ENCODE assay signal across 29 mouse cellular contexts in genomic region chr10:95760121-95760870, GRCm38 (mm10).
DNase-seq lines count a peak whose midpoint lies in the region; ATAC-seq and TF ChIP-seq lines count a peak whose summit lies in the region.
"Had no signal": no experiment of that assay in that cellular context is flagged by ENCODE, and none has a peak within 500 bp of the region (broad histone marks: within the 10 kb centered on the region; RNA-seq: fewer than 3 reads in every experiment).

No protein-coding gene starts in this region.

- no peak for TF ChIP-seq POLR2A in liver, adult 2 months (IDR thresholded peaks at IDR 0.05; ENCODE audit: extremely low read depth, insufficient read depth, low read length)

- H3K4me2 ChIP-seq in liver, embryonic 11.5 days = no peak overlapping the region
- no peak overlapping the region for H3K4me2 ChIP-seq in midbrain, embryonic 13.5 days (replicated peaks)
- no peak overlapping the region for H3K4me2 ChIP-seq in kidney, embryonic 14.5 days (replicated peaks; ENCODE audit: low read depth, low read length)
- H3K4me2 ChIP-seq: embryonic facial prominence, embryonic 13.5 days; heart, embryonic 15.5 days; hindbrain, embryonic 12.5 days; limb, embryonic 13.5 days; lung, embryonic 14.5 days; midbrain, embryonic 15.5 days; neural tube, embryonic 15.5 days had no signal

- H3K9me3 ChIP-seq in liver, embryonic 11.5 days (ENCODE audit: control insufficient read depth, low read length) = no peaks in the 10 kb centered on the region
- no peaks in the 10 kb centered on the region for H3K9me3 ChIP-seq in midbrain, embryonic 13.5 days
- no peaks in the 10 kb centered on the region for H3K9me3 ChIP-seq in kidney, embryonic 14.5 days (ENCODE audit: control insufficient read depth, low read length)
- H3K9me3 ChIP-seq: embryonic facial prominence, embryonic 13.5 days; heart, embryonic 10.5 days; heart, embryonic 15.5 days; hindbrain, embryonic 12.5 days; limb, embryonic 13.5 days; midbrain, embryonic 15.5 days; neural tube, embryonic 15.5 days had no signal

- no peaks in the 10 kb centered on the region for H3K27me3 ChIP-seq in liver, adult 2 months (ENCODE audit: control insufficient read depth, insufficient read depth, low read length)
- no peaks in the 10 kb centered on the region for H3K27me3 ChIP-seq in liver, embryonic 11.5 days (replicated peaks; ENCODE audit: control insufficient read depth, insufficient read depth, low read length)
- no peaks in the 10 kb centered on the region for H3K27me3 ChIP-seq in midbrain, embryonic 13.5 days
- no peaks in the 10 kb centered on the region for H3K27me3 ChIP-seq in kidney, embryonic 14.5 days (ENCODE audit: control insufficient read depth, insufficient read depth, low read length)
- H3K27me3 ChIP-seq: CH12.LX; embryonic facial prominence, embryonic 13.5 days; heart, embryonic 15.5 days; hindbrain, embryonic 12.5 days; limb, embryonic 13.5 days; midbrain, embryonic 15.5 days; neural tube, embryonic 15.5 days had no signal

- peak; percentile 25 to 34 for DNase-seq in adrenal gland, adult (ENCODE audit: inconsistent age in 2 of 2, low spot score in 1 of 2)
- DNase-seq in adrenal gland, postnatal 36 days = no peak
- DNase-seq in liver, adult 2 months (ENCODE audit: extremely low read depth, low read depth, low spot score) = peak; percentile 96
- DNase-seq in liver, embryonic 11.5 days (ENCODE audit: low spot score) = no peak
- peak; percentile 12 for DNase-seq in gastrocnemius, postnatal 14 days
- DNase-seq in skeletal muscle tissue, adult 2 months (ENCODE audit: low read depth, low spot score) = peak; percentile 72
- DNase-seq: cerebellum, adult 9-10 months; heart, postnatal 36 days; kidney, adult 2 months; kidney, postnatal 4 days; lung, embryonic 14.5 days; lung, postnatal 14 days; right cerebral cortex, postnatal 4 days; thymus, postnatal 14 days had no signal

- H3K4me3 ChIP-seq in liver, adult 2 months (ENCODE audit: insufficient read depth, low read depth, low read length) = no peak overlapping the region
- no peak overlapping the region for H3K4me3 ChIP-seq in liver, embryonic 11.5 days (ENCODE audit: low read depth, low read length)
- no peak overlapping the region for H3K4me3 ChIP-seq in midbrain, embryonic 13.5 days (replicated peaks)
- no peak overlapping the region for H3K4me3 ChIP-seq in kidney, embryonic 14.5 days (ENCODE audit: low read length)
- H3K4me3 ChIP-seq: embryonic facial prominence, embryonic 13.5 days; erythroblast, embryonic 14.5 days; heart, embryonic 10.5 days; heart, embryonic 15.5 days; hindbrain, embryonic 12.5 days; limb, embryonic 13.5 days; midbrain, embryonic 15.5 days; neural tube, embryonic 15.5 days had no signal

- WGBS in liver, adult 2 months = 22% methylated on average over 9 of the region's 9 CpGs
- WGBS in liver, embryonic 11.5 days = 65% methylated on average over 9 of the region's 9 CpGs
- 94% methylated on average over 9 of the region's 9 CpGs for WGBS in midbrain, embryonic 13.5 days
- WGBS in kidney, embryonic 14.5 days = 71% methylated on average over 9 of the region's 9 CpGs

- intact Hi-C loops in gastrocnemius, postnatal 14 days (cut with DNase I; ENCODE audit: low total_unique reads) = no loop called here

- no peaks in the 10 kb centered on the region for H3K36me3 ChIP-seq in liver, adult 2 months (ENCODE audit: control insufficient read depth, insufficient read depth, low read length)
- H3K36me3 ChIP-seq in liver, embryonic 11.5 days (ENCODE audit: control insufficient read depth, insufficient read depth, low read length) = no peaks in the 10 kb centered on the region
- no peaks in the 10 kb centered on the region for H3K36me3 ChIP-seq in midbrain, embryonic 13.5 days
- no peaks in the 10 kb centered on the region for H3K36me3 ChIP-seq in kidney, embryonic 14.5 days (ENCODE audit: control insufficient read depth, insufficient read depth, low read length)
- H3K36me3 ChIP-seq: embryonic facial prominence, embryonic 13.5 days; heart, embryonic 10.5 days; heart, embryonic 15.5 days; hindbrain, embryonic 12.5 days; limb, embryonic 13.5 days; midbrain, embryonic 15.5 days; neural tube, embryonic 15.5 days had no signal

- TF ChIP-seq CTCF in liver, adult 2 months (IDR thresholded peaks at IDR 0.05; ENCODE audit: low read depth, low read length) = no peak

- no peaks in the 10 kb centered on the region for H3K79me2 ChIP-seq in liver, adult 2 months (ENCODE audit: control insufficient read depth, insufficient read depth, low read length)

- H3K4me1 ChIP-seq in liver, adult 2 months (ENCODE audit: control insufficient read depth, insufficient read depth, low read length) = peaks cover 32% of the 10 kb centered on the region
- no peaks in the 10 kb centered on the region for H3K4me1 ChIP-seq in liver, embryonic 11.5 days (replicated peaks; ENCODE audit: control insufficient read depth, insufficient read depth, low read length)
- H3K4me1 ChIP-seq in midbrain, embryonic 13.5 days (replicated peaks) = no peaks in the 10 kb centered on the region
- peaks cover 5% of the 10 kb centered on the region; the same call in 1 of the 2 replicates for H3K4me1 ChIP-seq in kidney, embryonic 14.5 days (ENCODE audit: control insufficient read depth, insufficient read depth, low read length)
- H3K4me1 ChIP-seq: embryonic facial prominence, embryonic 13.5 days; heart, embryonic 15.5 days; hindbrain, embryonic 12.5 days; midbrain, embryonic 15.5 days; neural tube, embryonic 15.5 days had no signal

- peak overlapping the region; percentile 36 for H3K9ac ChIP-seq in liver, adult 2 months (ENCODE audit: low read depth, low read length)
- H3K9ac ChIP-seq in liver, embryonic 11.5 days (ENCODE audit: low read depth, low read length) = no peak overlapping the region
- H3K9ac ChIP-seq in midbrain, embryonic 13.5 days (replicated peaks) = no peak overlapping the region
- no peak overlapping the region for H3K9ac ChIP-seq in kidney, embryonic 14.5 days (ENCODE audit: low read depth, low read length)
- H3K9ac ChIP-seq: embryonic facial prominence, embryonic 13.5 days; heart, embryonic 15.5 days; hindbrain, embryonic 12.5 days; limb, embryonic 13.5 days; liver, embryonic 14.5 days; lung, embryonic 14.5 days; midbrain, embryonic 15.5 days; neural tube, embryonic 15.5 days had no signal

- peak overlapping the region; percentile 91 for H3K27ac ChIP-seq in liver, adult 2 months (replicated peaks; ENCODE audit: insufficient read depth, low read depth, low read length)
- H3K27ac ChIP-seq in liver, embryonic 11.5 days (ENCODE audit: low read depth, low read length) = no peak overlapping the region
- H3K27ac ChIP-seq in midbrain, embryonic 13.5 days = no peak overlapping the region
- no peak overlapping the region for H3K27ac ChIP-seq in kidney, embryonic 14.5 days (ENCODE audit: low read depth, low read length)
- H3K27ac ChIP-seq: embryonic facial prominence, embryonic 13.5 days; heart, embryonic 10.5 days; heart, embryonic 15.5 days; hindbrain, embryonic 12.5 days; hindbrain, postnatal 0 days; kidney, postnatal 0 days; limb, embryonic 13.5 days; liver, embryonic 14.5 days; midbrain, embryonic 15.5 days; neural tube, embryonic 15.5 days had no signal

- ATAC-seq in liver, embryonic 11.5 days (replicated peaks; ENCODE audit: low FRiP score) = no peak
- no peak for ATAC-seq in midbrain, embryonic 13.5 days
- ATAC-seq in kidney, embryonic 14.5 days (ENCODE audit: low FRiP score, low TSS enrichment) = no peak
- ATAC-seq: forebrain, embryonic 16.5 days; hindbrain, postnatal 0 days; midbrain, embryonic 15.5 days had no signal

Comparison
In these comparisons a context has a peak if more than half of its experiments do, and no peak if none do; other contexts are left out.
1. DNase-seq: peak in adrenal gland, adult (2 of 2), liver, adult 2 months (single experiment), gastrocnemius, postnatal 14 days (single experiment) and skeletal muscle tissue, adult 2 months (single experiment); none in adrenal gland, postnatal 36 days (0 of 2) and liver, embryonic 11.5 days (single experiment).